Mouse (Mus musculus) left cerebral cortex, postnatal 14 days (tissue): Measurements from ENCODE around the gene Sart3. TPM values are rescaled to one million over a fixed set of nuclear protein-coding genes. Genes with fewer than 3 reads are reported as not detected.
"Not testable (repeated sequence)": the region's sequence is repeated elsewhere in the genome, so short reads cannot be mapped to it uniquely, and the experiment has no call there.

Experiments used
- DNase-seq, 2 experiments: peaks; one replicate each; pipeline ENCODE4 v3.0.0; 2021 to 2022; ENCODE audit warnings: low spot score in 2 of 2, mixed read lengths in 1 of 2
- intact Hi-C: fragments of 180-260 bp; cut with DNase I; formaldehyde crosslinking; loops from one replicate; pipeline ENCODE4 v1.15.1; 2025
- long read RNA-seq, 2 experiments: library from polyadenylated mRNA; stranded (forward); transcript quantifications; one replicate each; pipeline ENCODE4 v2.0.0; 2021
- total RNA-seq, 2 experiments: library from RNA; stranded (reverse); gene quantifications; 2 replicates each; pipeline ENCODE4 v1.2.3; 2021

The Sart3 gene
- 10 to 100 TPM; 30.3 to 32.1 TPM for total RNA-seq
- long read RNA-seq, experiment 1, full-length matches to known transcripts = 16 of 26 reads
- long read RNA-seq, experiment 1, partial matches to known transcripts = 4 of 26 reads
- long read RNA-seq, experiment 1, other reads (novel, unspliced or antisense) = 6 of 26 reads
- long read RNA-seq, experiment 2, full-length matches to known transcripts = 15 of 33 reads
- long read RNA-seq, experiment 2, partial matches to known transcripts = 5 of 33 reads
- long read RNA-seq, experiment 2, other reads (novel, unspliced or antisense) = 13 of 33 reads

DNA sequence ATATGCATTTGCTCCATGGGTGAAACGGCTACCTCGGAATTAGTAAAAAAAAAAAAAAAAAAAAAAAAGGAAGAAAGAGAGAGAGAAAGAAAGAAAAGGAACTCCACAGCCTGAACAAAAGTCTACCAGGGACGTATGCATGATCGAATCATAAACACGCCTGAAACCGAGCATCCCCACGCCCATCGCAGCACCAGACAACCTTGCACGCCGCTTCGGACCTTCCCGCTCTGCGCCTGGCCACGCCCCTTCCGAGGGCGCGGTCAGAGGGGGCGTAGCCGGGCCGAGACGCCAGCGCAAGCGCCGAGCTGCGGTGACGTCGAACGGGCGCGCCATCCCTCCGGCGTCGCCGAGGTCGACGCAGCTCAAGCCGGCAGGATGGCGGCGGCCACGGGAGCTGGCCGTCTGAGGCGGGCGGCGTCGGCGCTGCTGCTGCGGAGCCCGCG, at the start of gene Sart3, which contains the start of gene Iscu:
TSS of gene Sart3 (minus strand) at position 61 of the 446 bp plus-strand sequence.
TSS of gene Iscu (plus strand) at position 299 of the 446 bp plus-strand sequence.
- intact Hi-C loops = loop anchor here (2.0 kb wide), 1 partner anchor 182 kb away; no protein-coding TSS in a partner anchor

GRCm38 (mm10) chr5:113818572-113818971, 46.3 kb upstream of the Sart3 start:
- intact Hi-C loops = no loop called here
- DNase-seq = peak in 1 of 2 experiments; percentile 31

More for the DNA sequence above, at the start of gene Sart3, which contains the start of gene Iscu:
- peak; percentile 92 to 95 for DNase-seq

GRCm38 (mm10) chr5:113815638-113816152, 43.4 kb upstream of the Sart3 start:
- DNase-seq = peak; percentile 40 to 67
- intact Hi-C loops = loop anchor here (1.0 kb wide), 1 partner anchor 42 kb away; no protein-coding TSS in a partner anchor

GRCm38 (mm10) chr5:113815041-113815389, 42.7 kb upstream of the Sart3 start:
- intact Hi-C loops = loop anchor here (1.0 kb wide), 1 partner anchor 42 kb away; no protein-coding TSS in a partner anchor

DNA sequence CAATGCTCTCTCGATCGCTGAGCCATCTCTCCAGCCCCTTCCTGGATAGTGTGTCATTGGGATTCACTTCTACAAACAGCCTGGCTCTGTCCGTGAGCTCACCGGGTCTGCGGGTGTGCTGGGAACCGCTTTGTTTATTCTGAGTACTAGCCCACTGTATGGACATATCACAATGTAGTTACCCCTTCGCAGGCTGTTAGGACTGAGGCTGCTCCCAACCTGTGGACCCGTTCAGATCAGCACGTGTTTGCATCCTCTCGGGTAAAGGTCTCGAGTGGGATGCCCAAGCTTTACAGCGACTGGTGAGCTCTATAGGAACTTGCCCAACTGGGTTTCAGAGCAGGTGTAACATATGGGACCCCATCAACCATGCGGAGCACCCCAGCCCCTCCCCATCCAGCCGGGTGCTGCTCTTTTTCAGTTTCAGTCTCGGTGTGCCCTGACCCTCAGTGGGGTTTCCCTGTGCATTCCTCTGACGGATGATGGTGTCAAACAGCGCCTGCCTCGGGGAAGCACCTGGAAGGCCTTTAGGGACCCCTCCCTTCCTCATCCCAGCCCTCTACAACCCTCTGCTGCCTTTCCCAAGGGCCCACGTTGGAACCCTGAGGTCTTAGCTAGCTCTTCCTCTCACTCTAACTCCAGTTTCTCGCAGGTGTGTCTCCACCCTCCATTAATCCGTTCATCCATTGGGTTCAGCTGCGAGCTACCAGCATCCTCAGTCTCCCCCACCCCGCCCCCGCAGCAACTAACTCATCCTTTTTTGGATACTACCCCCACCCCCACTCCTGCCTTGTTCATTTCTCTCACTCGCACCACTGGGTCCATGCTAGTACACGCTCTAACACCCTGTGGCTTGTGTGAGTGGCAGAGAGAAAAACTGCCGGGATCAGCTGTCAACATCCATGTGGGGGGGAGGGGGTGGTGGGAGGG, 42.1 kb upstream of the Sart3 start:
- peak in 1 of 2 experiments; percentile 31 for DNase-seq
- intact Hi-C loops = loop anchor here (1.0 kb wide), 1 partner anchor 41 kb away; no protein-coding TSS in a partner anchor

More at GRCm38 (mm10) chr5:113815041-113815389, 42.7 kb upstream of the Sart3 start:
- DNase-seq = no peak

DNA sequence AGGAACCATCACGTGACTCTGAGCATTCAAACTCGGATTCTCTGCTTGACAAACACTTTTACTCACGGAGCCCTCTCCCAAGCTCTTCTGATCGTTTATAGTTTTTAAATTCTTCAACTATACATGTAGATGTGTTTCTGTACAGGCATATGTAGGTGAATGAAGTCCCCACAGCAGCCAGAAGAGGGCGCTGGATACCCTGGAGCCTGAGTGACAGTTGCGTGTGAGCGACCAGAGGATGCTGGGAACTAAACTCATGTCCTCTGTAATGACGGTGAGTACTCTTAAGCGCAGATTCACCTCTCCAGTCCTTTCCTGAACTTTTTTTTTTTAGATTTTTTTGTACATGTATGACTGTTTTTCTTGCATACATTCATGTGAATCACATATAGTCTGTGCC, 41.3 kb upstream of the Sart3 start:
- intact Hi-C loops = no loop called here
- no peak for DNase-seq

GRCm38 (mm10) chr5:113812638-113813037, 40.3 kb upstream of the Sart3 start:
- intact Hi-C loops = no loop called here
- DNase-seq = no peak

DNA sequence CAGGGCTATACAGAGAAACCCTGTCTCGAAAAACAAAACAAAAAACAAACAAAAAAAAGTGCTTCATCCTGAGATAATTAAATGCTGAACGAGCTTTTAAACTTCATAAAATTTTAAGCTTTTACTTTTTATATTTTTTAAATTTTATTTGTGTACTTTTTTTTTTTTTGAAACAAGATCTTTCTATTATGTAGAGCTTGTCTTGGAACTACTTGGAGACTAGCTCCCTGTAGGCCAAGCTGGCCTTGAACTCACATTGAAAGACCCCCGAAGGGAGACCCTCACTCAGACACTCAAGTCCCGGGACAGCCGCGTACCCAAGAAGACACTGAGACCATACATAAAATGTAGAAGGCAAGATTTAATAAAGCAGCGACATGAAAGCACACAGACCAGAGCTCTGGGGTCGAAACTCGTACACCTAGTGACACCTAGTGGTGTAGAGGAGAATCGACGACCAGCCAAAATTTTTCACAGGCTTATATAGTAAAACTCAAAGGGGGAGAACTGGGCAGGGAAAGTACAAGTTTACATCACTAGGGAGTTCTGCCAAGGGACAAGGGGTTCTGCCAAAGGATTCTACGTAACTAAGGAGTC, 39.6 kb upstream of the Sart3 start:
- intact Hi-C loops, DNase-seq: not testable (repeated sequence)

GRCm38 (mm10) chr5:113810111-113810510, 37.8 kb upstream of the Sart3 start:
- intact Hi-C loops = no loop called here

GRCm38 (mm10) chr5:113808177-113808576, 35.9 kb upstream of the Sart3 start:
- DNase-seq = no peak
- intact Hi-C loops = no loop called here

More at GRCm38 (mm10) chr5:113810111-113810510, 37.8 kb upstream of the Sart3 start:
- DNase-seq = no peak

DNA sequence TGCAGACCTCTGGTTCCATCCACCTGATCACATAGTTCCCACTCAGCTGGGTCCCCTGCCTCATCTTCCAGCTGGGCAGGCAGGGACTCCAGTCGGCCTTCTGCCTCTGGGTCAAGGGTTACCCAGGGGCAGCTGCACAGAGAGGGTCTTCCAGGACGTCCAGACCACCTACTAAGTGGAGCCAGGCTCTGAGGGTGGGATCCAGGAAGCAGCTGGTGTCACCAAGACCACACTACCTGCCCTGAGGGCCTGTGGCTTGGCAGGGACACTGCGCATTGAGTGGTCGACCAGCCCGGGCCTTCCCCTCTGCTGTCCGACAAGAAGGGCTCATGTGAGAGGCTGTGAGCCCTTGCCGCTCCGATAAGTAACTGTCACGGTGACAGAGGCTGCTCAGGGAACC, 35.4 kb upstream of the Sart3 start:
- DNase-seq = no peak
- intact Hi-C loops = no loop called here

DNA sequence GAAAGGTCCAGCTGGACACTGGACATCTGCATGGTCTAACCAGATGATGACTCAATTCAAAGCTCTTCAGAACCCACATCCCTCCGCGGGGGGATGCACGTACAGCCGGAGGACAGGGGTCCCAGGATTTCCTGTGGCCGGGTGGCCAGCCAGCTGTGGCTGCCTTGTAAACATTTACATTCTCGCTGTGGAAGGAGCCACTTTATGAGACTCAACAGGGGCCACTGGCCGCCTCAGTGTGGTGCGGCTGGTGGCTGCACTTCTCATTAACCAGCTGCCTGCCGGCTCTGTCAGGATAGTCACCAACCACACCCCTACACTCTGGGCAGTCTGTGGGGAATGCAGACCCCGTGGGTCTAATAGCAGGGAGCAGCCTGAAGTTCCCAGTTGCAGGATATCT, 34.1 kb upstream of the Sart3 start:
- intact Hi-C loops = no loop called here

GRCm38 (mm10) chr5:113805301-113805700, 33.0 kb upstream of the Sart3 start:
- intact Hi-C loops = no loop called here
- no peak for DNase-seq

More for the DNA sequence above, 34.1 kb upstream of the Sart3 start:
- no peak for DNase-seq

DNA sequence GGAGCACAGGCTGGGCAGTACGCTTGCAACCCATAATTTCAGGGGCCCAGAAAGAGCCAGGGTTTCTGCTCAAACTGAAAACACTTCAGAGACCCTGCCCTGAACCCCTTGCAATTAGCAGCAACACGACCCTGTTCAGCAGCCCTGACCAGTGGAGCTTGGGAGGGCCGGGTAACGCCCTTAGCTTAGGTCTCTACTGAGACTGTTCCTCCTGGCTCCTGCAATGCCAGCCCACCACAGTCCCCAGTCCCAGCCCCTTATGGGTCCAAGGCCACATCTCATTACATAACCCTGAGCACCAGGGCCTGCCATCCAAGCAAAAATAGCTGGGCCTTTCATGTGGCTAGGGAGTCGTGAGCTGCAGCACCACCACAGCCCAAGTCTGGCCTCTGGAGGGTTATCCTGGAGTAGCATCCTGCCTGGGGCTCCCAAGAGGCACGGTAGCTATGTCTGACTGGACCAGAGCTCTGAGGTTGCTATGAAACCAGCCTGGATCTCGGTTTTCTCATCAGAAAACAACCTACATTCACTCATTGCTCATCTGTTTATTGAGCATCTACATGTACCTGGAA, 32.2 kb upstream of the Sart3 start:
- DNase-seq = no peak
- intact Hi-C loops = no loop called here

DNA sequence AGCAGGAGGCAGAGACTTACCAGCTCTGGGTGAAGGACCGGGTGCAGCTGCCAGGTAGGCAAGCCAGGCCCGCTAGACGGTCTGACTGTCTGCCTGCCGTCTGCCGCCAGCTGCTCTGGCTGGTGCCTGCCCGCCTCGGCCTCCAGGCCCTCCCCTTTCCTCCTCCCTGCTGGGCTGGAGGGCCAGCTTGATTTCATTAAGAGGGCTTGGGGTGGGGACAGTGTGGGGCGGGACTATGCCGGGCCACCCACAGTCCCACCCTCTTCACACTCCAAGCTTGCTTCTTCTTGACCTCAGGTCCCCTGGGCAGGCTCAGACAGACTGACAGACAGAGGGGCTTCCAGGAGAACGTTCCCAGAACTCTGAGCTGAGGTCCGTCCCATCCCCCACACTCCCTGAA, 28.0 kb upstream of the Sart3 start, which contains the start of gene Tmem119:
TSS of gene Tmem119 (minus strand) at position 237 of the 400 bp plus-strand sequence.
- peak in 1 of 2 experiments; percentile 38 for DNase-seq

DNA sequence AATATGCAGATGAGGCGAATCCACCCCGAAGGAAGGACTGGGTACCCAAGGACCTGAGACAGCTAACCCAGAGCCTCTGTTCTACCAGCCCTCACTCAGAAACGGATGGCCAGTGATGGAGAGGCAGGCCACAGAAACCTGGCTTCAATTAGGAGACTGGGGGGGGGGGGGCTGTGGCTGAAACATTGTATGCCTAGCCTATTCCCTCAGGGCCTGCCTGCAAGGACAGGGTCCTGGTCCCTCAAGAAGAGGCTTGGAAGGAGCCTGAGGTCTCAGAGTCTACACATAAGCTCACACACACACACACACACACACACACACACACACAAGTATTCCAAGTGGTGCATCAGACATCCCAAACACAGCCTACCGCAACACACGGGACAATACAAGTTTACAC, 27.4 kb upstream of the Sart3 start:
- intact Hi-C loops = no loop called here
- no peak for DNase-seq

More for the DNA sequence above, 28.0 kb upstream of the Sart3 start, which contains the start of gene Tmem119:
- intact Hi-C loops = no loop called here

DNA sequence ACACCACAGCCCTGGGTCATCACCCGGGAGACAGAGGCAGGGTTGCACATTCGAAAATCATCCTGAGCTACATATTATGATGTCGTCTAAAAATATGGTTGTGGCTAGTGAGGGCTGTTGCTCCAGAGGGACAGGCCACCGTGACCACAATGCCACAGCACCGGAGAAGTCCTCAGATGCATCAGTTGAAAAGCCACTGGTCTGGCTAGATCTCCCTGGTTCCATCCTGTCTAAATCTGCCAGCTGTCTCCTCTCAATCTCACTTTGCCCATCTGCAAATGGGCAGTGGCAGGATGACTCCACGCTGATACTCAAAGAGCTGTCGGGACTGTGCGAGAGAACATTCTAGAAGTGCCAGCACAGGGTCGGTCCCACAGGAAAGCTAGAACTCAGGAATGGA, 26.2 kb upstream of the Sart3 start:
- intact Hi-C loops = no loop called here
- DNase-seq = no peak

DNA sequence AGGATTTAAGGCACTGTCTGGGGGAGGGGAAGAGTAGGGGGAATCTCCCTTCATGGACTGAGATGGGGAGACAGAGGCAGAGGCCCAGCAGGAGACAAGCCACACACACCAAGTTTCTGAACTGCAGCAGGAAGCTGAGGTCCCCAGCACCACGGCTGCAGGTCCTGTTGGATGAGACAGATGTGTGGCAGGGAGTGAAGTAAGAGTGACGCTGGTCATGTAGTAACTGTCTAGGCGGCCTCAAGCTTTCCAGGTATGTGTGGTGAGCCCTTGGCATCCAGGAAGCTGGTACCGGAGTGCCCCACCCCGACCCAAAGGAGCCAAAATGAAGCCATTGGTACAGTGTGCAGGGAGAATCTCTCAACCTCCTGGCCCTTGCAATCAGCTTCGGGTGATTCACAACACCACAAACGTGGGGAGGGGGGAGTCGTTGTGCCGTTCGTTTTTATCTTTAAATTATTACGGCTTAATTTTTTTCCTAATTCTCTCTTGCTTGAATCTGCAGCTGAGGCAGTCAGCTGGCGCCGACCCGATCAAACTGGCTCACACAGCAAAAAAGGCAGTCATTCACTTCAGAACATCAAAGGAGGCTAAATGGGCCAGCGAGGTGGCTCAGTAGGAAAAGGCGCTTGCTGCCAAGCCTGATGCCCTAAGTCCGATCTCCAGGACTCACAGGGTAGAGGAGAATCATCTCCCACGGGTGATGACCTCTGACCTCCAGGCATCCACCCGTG, 25.0 kb upstream of the Sart3 start:
- intact Hi-C loops = no loop called here
- DNase-seq = no peak
